In genomic region chr14:7826151-7826937, GRCm38 (mm10) we compare ENCODE assay signal across 8 mouse cellular contexts. TPM values are rescaled to one million over a fixed set of nuclear protein-coding genes. Genes with fewer than 3 reads are reported as not detected.
A peak's percentile ranks its signal among the peaks of the same experiment; 100 is the strongest.
DNase-seq lines count a peak whose midpoint lies in the region; ATAC-seq and TF ChIP-seq lines count a peak whose summit lies in the region.

No protein-coding gene starts in this region.

- intact Hi-C loops in left cerebral cortex, adult 2 months (cut with DNase I), result no loop called here
- intact Hi-C loops in left cerebral cortex, postnatal 4 days (cut with DNase I), result no loop called here

- 21% methylated on average over 10 of the region's 10 CpGs for WGBS in forebrain, embryonic 12.5 days
- 32% methylated on average over 10 of the region's 10 CpGs for WGBS in hindbrain, embryonic 15.5 days
- WGBS in liver, embryonic 11.5 days, result 51% methylated on average over 10 of the region's 10 CpGs
- WGBS in stomach, embryonic 16.5 days, result 35% methylated on average over 10 of the region's 10 CpGs

- no peaks in the 10 kb centered on the region for H3K9me3 ChIP-seq in forebrain, embryonic 12.5 days
- no peaks in the 10 kb centered on the region for H3K9me3 ChIP-seq in hindbrain, embryonic 15.5 days
- H3K9me3 ChIP-seq in liver, embryonic 11.5 days (ENCODE audit: control insufficient read depth, low read length), result no peaks in the 10 kb centered on the region
- H3K9me3 ChIP-seq in stomach, embryonic 16.5 days (replicated peaks; ENCODE audit: control insufficient read depth, low read length), result no peaks in the 10 kb centered on the region

- 0 out of 2 replicates have a peak overlapping the region, but pooled peaks have one; percentile 0 for H3K4me2 ChIP-seq in forebrain, embryonic 12.5 days
- no peak overlapping the region for H3K4me2 ChIP-seq in hindbrain, embryonic 15.5 days
- peak overlapping the region; percentile 18; the same call in 1 of the 2 replicates for H3K4me2 ChIP-seq in liver, embryonic 11.5 days
- no peak overlapping the region for H3K4me2 ChIP-seq in stomach, embryonic 16.5 days (ENCODE audit: low read depth, low read length)

- H3K27me3 ChIP-seq in forebrain, embryonic 12.5 days, result no peaks in the 10 kb centered on the region
- H3K27me3 ChIP-seq in hindbrain, embryonic 15.5 days, result no peaks in the 10 kb centered on the region
- H3K27me3 ChIP-seq in liver, embryonic 11.5 days (replicated peaks; ENCODE audit: control insufficient read depth, insufficient read depth, low read length), result no peaks in the 10 kb centered on the region
- no peaks in the 10 kb centered on the region for H3K27me3 ChIP-seq in stomach, embryonic 16.5 days (ENCODE audit: control insufficient read depth, insufficient read depth, low read length)

- peak; percentile 70 for ATAC-seq in forebrain, embryonic 12.5 days (ENCODE audit: low FRiP score)
- ATAC-seq in hindbrain, embryonic 15.5 days (ENCODE audit: low FRiP score, low read depth), result peak; percentile 59; the same call in 1 of the 2 replicates
- peak; percentile 56 for ATAC-seq in liver, embryonic 11.5 days (replicated peaks; ENCODE audit: low FRiP score)
- peak; percentile 81 for ATAC-seq in stomach, embryonic 16.5 days (ENCODE audit: insufficient read depth, low FRiP score)

- no peak for TF ChIP-seq CTCF in left cerebral cortex, adult 2 months (IDR thresholded peaks at IDR 0.05)

- no peak overlapping the region for H3K9ac ChIP-seq in forebrain, embryonic 12.5 days
- H3K9ac ChIP-seq in hindbrain, embryonic 15.5 days, result no peak overlapping the region
- no peak overlapping the region for H3K9ac ChIP-seq in liver, embryonic 11.5 days (ENCODE audit: low read depth, low read length)
- H3K9ac ChIP-seq in stomach, embryonic 16.5 days (ENCODE audit: low read length), result peak overlapping the region; percentile 0; the same call in 1 of the 2 replicates

- H3K27ac ChIP-seq in left cerebral cortex, adult 2 months, result peak overlapping the region; percentile 44; the same call in 1 of the 2 replicates
- H3K27ac ChIP-seq in forebrain, embryonic 12.5 days, result peak overlapping the region; percentile 86
- peak overlapping the region; percentile 36 for H3K27ac ChIP-seq in hindbrain, embryonic 15.5 days (replicated peaks)
- peak overlapping the region; percentile 72; the same call in 1 of the 2 replicates for H3K27ac ChIP-seq in liver, embryonic 11.5 days (ENCODE audit: low read depth, low read length)
- H3K27ac ChIP-seq in stomach, embryonic 16.5 days (ENCODE audit: low read length), result peak overlapping the region; percentile 56

- H3K36me3 ChIP-seq in forebrain, embryonic 12.5 days (replicated peaks), result no peaks in the 10 kb centered on the region
- no peaks in the 10 kb centered on the region for H3K36me3 ChIP-seq in hindbrain, embryonic 15.5 days
- H3K36me3 ChIP-seq in liver, embryonic 11.5 days (ENCODE audit: control insufficient read depth, insufficient read depth, low read length), result no peaks in the 10 kb centered on the region
- no peaks in the 10 kb centered on the region for H3K36me3 ChIP-seq in stomach, embryonic 16.5 days (ENCODE audit: control insufficient read depth, insufficient read depth, low read length)

- no peak for DNase-seq in left cerebral cortex, adult 2 months (ENCODE audit: extremely low spot score in 1 of 2, low spot score in 2 of 2)
- no peak for DNase-seq in left cerebral cortex, postnatal 4 days
- no peak for DNase-seq in liver, embryonic 11.5 days (ENCODE audit: low spot score)
- DNase-seq in urinary bladder, postnatal 36 days (ENCODE audit: low spot score in 2 of 2), result no peak
- no peak for DNase-seq in left cerebral cortex, adult 18-20 months (ENCODE audit: low spot score in 2 of 2)

- H3K4me1 ChIP-seq in forebrain, embryonic 12.5 days, result peaks cover 37% of the 10 kb centered on the region
- peaks cover 29% of the 10 kb centered on the region for H3K4me1 ChIP-seq in hindbrain, embryonic 15.5 days (replicated peaks)
- H3K4me1 ChIP-seq in liver, embryonic 11.5 days (replicated peaks; ENCODE audit: control insufficient read depth, insufficient read depth, low read length), result peaks cover 9% of the 10 kb centered on the region
- peaks cover 38% of the 10 kb centered on the region for H3K4me1 ChIP-seq in stomach, embryonic 16.5 days (ENCODE audit: control insufficient read depth, insufficient read depth, low read length)

- H3K4me3 ChIP-seq in left cerebral cortex, adult 2 months, result no peak overlapping the region
- no peak overlapping the region for H3K4me3 ChIP-seq in forebrain, embryonic 12.5 days (replicated peaks)
- no peak overlapping the region for H3K4me3 ChIP-seq in hindbrain, embryonic 15.5 days
- no peak overlapping the region for H3K4me3 ChIP-seq in liver, embryonic 11.5 days (ENCODE audit: low read depth, low read length)
- no peak overlapping the region for H3K4me3 ChIP-seq in stomach, embryonic 16.5 days (replicated peaks; ENCODE audit: low read length)

RNA-seq across cellular contexts. Expression of gene Flnb, which starts 8.6 kb away (rescaled TPM):
- 10 to 100 TPM; 66.0 to 68.6 TPM for total RNA-seq in left cerebral cortex, adult 2 months (2021)
- total RNA-seq in left cerebral cortex, postnatal 4 days (2021), result 10 to 100 TPM; 36.3 to 44.4 TPM
- 21.3 and 22.9 TPM in 2 replicates for polyA plus RNA-seq in forebrain, embryonic 12.5 days (2016; fragmentation: Nextera tagmentation; extraction: Ambion mirVana)
- polyA plus RNA-seq in hindbrain, embryonic 15.5 days (2015; fragmentation: Nextera tagmentation; extraction: Ambion mirVana), result 7.8 and 22.5 TPM in 2 replicates
- 13.3 and 14.2 TPM in 2 replicates for polyA plus RNA-seq in liver, embryonic 11.5 days (2014; fragmentation: Nextera tagmentation; extraction: Ambion mirVana)
- polyA plus RNA-seq in stomach, embryonic 16.5 days (2015; fragmentation: Nextera tagmentation; extraction: Ambion mirVana), result 25.8 and 26.9 TPM in 2 replicates
- 10 to 100 TPM; 47.4 to 50.6 TPM for total RNA-seq in left cerebral cortex, adult 18-20 months (2021)

RNA-seq across cellular contexts. Expression of gene Gm26661, which starts 35.0 kb away (rescaled TPM):
- not detected for total RNA-seq in left cerebral cortex, adult 2 months (2021)
- total RNA-seq in left cerebral cortex, postnatal 4 days (2021), result not detected
- polyA plus RNA-seq in forebrain, embryonic 12.5 days (2016; fragmentation: Nextera tagmentation; extraction: Ambion mirVana), result not detected in 2 replicates
- 0.49 and 0.52 TPM in 2 replicates for polyA plus RNA-seq in hindbrain, embryonic 15.5 days (2015; fragmentation: Nextera tagmentation; extraction: Ambion mirVana)
- polyA plus RNA-seq in liver, embryonic 11.5 days (2014; fragmentation: Nextera tagmentation; extraction: Ambion mirVana), result not detected in 2 replicates
- not detected in 2 replicates for polyA plus RNA-seq in stomach, embryonic 16.5 days (2015; fragmentation: Nextera tagmentation; extraction: Ambion mirVana)
- total RNA-seq in left cerebral cortex, adult 18-20 months (2021), result not detected

Comparison
In these comparisons a context has a peak if more than half of its experiments do, and no peak if none do; other contexts are left out.
1. H3K27ac ChIP-seq: peak in every context shown above with its lines; median percentile 86 in forebrain, embryonic 12.5 days; 72 in liver, embryonic 11.5 days; 56 in stomach, embryonic 16.5 days; 44 in left cerebral cortex, adult 2 months; 36 in hindbrain, embryonic 15.5 days.
2. H3K4me2 ChIP-seq: peak in forebrain, embryonic 12.5 days (single experiment) and liver, embryonic 11.5 days (single experiment); none in hindbrain, embryonic 15.5 days (single experiment) and stomach, embryonic 16.5 days (single experiment).
3. Peak in every context shown above with its lines, with median percentiles within 50 percentile points of each other: ATAC-seq.